Mouse (Mus musculus) 3134 (cell line): Measurements from ENCODE around the gene Eif1.
A peak's percentile ranks its signal among the peaks of the same experiment; 100 is the strongest.
"Not testable (repeated sequence)": the region's sequence is repeated elsewhere in the genome, so short reads cannot be mapped to it uniquely, and the experiment has no call there.

Source experiments
- DNase-seq: peaks from one replicate; pipeline ENCODE4 v3.0.0-alpha.2; 2011; ENCODE audit warnings: low spot score; ENCODE audit not compliant: insufficient read length; ENCODE audit errors: extremely low read depth

Gene Eif1

DNA sequence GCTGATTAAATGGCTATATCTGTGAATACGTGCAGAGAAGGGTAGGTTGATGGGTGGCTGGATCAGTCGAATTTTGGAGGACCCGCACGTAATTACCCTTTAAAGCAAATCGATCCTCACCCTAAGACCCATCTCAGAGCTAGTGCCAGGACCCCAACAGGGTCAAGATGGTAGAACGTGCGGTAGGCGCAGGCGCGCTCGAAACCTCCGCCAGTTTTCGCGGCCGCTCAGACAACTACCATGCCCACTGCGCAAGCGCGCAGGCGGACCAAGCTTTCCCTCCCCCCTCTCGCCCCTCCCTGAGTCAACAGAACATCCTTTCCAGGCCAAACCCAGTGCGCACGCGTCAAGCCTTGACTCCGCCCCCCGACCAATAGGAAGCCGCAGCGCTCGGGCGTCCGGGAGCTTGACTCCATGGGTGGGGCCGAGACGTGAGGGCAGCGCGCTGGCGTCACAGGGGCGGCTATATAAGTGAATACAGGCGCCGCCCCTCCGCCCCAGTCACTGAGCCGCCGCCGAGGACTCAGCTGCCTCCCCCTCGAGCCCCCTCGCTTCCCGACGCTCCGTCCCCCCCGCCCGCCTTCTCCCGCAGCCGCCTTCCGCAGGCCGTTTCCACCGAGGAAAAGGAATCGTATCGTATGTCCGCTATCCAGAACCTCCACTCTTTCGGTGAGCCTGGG lies at the start of gene Eif1:
Gene Eif1 (plus strand): TSS at position 394 of the 680 bp plus-strand sequence.
- DNase-seq = peak; percentile 99

DNA sequence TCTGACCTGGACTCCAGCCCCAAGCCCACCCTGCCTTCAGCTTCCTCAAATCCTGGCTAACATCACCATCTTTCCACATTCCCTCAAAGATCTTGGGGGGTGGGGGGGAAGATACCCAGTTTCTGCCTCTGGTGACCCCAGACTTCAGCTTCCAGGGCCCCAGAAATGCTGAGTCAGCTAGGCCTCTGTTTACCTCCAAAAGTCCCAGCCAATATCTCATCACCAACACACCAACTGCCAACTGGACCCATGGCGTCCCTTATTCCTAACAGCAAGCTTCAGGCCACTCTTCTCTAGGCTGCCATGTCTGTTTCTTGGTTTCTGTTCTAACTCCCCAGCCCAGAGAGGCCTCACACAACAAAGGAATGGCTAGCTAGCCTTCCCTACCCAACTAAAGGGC lies 47.8 kb upstream of the Eif1 start:
- no peak for DNase-seq

DNA sequence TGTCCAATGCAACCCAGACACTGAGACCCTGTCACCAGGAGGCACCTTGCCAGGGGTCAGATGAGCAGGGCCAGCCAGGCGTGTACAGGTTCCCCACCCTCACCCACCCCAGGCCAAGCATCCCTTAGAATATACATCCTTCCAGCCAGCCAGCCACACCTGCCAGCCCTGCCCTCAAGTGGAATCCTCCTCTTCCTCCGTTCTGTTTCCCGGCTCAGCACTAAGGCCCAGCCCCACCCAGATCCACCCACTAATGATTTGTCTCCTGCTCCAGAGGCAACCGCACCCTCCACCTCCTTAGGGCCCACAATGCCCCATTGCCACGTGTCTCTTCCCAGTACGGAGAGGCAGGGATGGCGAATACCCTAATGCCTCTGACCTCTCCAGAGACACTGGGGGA lies 45.0 kb upstream of the Eif1 start:
- no peak for DNase-seq

DNA sequence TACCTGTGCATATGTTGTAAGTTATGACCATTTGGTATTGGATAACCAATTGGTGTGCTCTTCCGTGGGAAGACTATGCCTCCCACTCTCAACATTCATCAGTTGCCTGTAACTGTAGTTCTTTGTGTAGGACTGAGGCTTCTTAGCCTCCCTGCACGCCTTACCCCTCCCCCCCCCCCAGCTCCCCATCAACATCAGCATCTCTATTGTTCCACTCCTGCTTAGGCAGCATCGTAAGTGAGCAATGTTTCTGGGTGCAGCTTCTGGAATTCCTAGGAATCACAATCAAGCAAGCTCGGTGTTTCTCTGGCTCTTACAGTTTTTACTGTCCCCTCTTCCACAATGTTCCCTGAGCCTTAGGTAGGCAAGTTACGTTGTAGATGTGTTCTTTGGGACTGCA lies 44.2 kb upstream of the Eif1 start:
- DNase-seq = no peak

DNA sequence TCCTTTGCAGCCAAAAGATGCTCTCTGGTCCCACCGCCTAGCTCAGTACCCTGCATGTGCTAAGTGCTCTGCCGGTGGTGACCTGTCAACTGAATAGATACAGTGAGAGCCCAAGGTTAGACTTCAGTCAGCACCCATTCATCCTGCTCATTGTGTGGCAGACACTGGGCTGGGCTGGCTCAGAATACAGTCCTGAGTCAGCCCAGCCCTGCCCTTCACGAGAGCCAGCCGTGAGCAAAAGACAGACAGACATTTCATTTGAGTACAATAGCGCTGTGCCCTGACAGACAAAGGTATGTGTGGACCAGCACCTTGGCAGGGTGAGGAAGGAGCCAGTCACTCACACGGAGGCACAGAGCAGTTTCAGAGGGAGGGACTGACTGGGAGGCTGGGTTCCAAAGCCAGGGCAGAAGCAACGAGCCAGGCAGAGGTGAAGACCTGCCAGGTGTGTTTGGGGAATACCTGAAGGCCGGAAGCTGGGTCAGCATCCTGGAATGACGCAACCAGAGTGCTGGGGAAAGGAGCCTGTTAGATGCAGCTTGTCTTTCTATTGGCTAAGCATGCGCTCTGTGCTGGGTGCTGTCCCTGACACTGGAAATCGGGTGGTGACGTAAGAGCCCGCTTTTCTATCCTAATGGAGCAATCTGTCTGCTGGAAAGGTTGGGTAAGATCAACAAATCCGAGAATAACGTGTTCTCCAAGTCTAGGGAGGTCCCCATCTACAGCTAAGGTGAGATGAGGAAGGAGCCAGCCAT lies 41.8 kb upstream of the Eif1 start:
- DNase-seq = no peak

DNA sequence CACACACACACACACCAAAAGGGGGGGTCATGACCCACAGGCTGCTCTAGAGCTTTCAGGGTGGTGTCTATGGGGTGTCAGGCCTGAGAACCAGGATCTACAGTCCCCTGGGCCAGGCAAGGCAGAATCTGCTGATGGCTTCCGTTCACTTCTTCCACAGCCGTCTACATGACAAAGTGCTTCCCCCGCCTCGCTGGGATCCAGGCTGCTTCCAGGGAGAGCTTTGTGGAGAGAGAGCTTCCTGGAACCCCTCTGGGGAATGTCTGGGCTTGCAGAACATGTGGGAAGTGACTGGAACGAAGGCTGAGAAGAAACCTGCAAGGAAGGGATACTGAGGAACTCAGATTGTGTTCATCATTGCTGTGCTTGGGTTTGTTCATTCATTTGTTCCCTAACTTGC lies 40.9 kb upstream of the Eif1 start:
- no peak for DNase-seq

DNA sequence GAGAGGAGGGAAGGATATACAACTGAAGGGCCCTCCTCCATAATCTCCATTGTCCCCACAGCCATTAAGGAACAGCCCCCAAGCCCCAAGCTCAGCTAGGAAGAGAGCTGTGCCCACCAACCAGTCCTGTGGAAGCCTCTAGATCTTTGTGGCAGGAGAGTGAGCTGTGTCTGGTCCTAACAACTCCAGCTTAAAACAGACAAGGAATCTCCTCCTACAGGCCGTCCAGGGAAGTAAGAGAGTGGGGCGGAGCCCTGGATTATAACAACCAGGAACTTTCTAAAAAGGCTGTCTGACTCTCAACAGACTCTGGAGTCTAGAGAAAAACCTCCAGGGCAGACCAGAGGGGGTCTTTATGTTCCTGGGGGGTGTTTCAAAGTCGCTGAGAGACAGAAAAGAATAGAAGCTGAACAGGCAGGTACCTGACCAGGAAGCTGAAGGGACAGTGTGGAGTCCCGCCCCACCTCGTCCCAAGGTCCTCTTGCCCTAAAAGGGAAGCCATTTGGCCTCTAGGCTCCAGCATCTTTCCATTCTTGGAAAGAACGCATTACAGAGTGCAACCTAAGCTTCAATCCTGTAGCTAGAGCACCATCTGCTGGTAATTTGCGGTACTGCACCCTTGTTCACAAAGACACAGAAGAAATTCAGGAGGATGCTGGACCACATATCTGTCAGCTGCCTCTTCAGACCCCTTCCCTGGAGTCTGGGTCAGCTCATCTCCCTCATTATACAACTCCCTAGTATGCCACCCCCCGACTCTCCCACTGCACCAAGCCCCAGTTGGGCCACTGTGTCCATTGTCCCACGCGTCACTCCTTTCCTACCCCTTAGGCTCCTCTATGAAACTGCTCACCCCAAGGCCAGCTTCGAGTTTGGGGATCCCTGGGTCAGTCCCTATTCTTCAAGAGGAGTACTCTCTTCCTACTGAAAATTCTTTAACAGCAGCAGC lies 37.8 kb upstream of the Eif1 start:
- DNase-seq = peak; percentile 53

DNA sequence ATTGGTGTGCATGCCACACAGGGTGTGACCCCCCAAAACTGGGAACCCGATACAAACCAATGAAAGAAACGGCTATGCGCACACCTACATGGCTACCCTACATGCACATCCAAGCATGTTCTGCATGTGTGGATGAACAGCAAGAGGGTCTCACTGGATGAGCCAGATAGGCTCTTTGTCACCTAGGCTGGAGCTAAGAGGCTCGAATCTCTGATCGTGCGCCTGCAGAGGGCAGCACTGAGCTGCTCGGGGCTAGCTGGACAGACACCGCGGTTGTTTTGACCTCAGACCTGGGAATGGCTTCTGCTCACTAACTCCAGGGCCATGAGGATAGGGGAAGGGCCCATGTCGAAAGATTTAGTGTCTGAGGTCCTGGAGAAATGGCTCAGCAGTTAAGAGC lies 37.1 kb upstream of the Eif1 start:
- peak; percentile 51 for DNase-seq

DNA sequence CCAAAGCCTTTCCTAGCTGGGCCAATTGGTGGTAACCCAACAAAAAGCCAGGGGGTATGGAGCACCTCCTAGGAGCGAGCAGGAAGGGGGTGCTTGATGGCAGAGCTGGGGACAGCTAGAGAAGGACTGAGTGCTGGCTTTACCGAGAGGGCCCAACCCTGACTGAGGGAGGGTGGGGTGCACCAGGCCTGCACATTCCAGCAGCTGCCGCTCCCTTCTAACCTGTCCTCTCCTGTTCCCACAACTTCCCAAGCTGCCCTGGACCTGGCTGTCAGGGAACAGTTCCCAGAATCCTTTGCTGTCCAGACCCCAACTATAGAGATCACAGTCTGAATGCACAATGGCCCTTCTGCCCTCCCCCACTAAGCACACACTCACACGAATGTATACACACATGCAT lies 34.7 kb upstream of the Eif1 start:
- DNase-seq = no peak

DNA sequence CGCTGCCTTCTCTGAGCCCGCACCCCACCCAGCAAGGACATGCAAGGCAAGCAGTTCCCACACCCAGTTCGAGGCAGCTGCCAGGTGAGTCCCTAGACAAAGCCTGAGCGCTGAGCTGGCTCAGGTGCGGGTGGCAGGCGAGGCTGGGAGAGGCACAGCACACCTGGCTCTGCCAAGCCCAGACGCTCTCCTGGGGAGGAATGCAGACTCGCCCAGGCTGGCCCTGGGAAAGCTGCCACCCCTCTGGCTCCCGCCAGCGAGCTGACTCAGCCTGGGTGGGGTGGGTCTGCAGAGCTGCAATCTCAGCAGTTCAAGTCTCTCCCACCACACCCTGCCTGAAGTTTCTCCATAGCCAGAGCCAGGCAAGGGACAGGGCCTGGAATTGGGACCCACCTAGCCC lies 32.7 kb upstream of the Eif1 start:
- DNase-seq = peak; percentile 91

DNA sequence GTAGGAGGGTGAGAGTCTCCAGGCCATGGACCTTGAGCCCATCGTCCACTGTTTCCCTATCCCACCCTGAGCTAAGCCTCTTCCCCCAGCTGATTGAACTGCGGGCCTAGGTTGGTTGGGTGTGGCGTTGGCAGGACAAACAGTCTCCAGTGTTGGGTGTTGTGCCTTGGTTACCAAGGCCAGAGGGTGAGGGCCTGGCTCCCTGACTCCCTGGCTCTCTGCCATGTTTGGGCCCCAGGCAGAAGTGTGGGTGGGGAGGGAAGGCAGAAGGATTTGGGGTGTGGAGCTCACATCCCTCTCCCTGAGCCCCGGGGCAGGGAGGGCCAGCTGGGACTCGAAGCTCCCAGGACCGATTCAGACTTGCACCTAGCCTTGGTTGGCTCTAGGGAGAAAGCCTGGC lies 30.7 kb upstream of the Eif1 start:
- DNase-seq = peak; percentile 83

DNA sequence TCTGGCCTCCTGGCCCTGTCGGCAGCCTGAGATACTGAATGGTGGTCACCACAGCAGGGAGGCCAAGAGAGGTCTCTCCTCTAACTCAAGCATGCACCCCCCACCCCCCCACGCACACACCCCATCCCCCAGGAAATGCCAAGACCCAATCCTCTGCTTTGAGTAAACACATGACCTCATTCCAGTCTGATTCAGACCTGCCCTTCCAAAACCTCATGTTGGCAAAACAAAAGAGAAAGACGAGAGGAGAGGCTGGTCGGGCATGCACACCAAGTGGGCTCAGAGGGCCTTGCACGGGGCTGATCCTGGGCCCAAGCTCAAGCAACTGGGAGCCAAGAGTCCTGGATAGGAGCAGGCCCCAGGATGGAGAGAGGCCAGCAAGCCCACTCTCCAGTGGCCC lies 29.4 kb upstream of the Eif1 start:
- peak; percentile 81 for DNase-seq

DNA sequence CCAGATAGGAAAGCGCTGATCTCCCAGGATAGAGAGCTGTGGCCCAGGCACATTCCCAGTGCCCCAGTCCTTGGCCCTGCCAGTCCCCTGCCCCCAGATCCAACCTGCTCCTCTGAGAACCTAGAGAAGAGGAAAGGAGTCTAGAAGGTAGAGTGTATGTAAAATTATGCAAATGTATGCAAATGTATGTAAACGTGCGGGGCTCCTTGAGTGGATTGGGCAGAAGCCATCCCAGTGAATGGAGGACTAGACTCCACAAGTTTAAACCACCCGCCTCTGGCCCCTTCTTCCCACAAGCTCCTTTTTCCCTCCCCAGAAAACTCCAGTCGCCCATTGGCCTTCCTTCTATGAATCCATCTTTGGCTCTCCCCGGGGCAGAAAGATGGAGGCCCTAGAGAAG lies 26.8 kb upstream of the Eif1 start:
- DNase-seq = no peak

DNA sequence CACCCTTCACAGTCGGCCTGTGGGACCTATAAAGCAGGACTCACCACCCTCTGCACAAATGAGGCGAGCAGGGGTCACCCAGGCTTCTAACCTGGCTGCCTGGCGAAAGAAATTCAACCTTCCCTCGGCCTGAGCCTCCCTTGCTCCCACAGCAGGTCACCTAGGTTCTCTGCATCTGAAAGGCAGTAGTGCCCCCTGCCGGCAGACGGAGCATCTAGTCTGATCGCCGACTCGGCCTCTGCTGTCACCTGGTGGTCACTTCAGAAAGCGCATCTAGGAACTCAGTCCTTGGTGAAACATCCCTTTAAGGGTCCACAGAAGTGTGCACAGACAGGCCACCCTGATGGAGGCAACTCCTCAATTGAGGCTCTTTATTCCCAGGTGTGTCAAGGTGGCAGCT lies 24.4 kb upstream of the Eif1 start:
- peak; percentile 69 for DNase-seq

DNA sequence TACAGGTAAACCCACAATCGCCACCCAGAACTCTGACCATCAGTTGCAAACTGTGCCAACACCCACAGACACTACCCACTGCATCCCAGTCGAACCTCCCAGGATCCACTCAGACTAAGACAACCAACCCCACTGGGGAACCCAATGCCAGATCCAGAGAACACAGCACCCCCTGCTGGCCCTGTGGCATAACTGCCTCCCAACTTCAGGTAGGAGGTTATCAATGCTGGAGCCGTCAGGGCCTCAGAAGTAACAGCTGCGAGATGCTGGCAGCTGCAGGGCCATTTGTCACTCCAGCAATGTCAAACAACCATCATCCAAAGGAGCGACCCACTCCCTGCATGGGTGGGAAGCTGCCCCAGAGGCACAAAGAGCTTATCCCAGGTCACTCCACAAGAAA lies 21.9 kb upstream of the Eif1 start:
- no peak for DNase-seq

DNA sequence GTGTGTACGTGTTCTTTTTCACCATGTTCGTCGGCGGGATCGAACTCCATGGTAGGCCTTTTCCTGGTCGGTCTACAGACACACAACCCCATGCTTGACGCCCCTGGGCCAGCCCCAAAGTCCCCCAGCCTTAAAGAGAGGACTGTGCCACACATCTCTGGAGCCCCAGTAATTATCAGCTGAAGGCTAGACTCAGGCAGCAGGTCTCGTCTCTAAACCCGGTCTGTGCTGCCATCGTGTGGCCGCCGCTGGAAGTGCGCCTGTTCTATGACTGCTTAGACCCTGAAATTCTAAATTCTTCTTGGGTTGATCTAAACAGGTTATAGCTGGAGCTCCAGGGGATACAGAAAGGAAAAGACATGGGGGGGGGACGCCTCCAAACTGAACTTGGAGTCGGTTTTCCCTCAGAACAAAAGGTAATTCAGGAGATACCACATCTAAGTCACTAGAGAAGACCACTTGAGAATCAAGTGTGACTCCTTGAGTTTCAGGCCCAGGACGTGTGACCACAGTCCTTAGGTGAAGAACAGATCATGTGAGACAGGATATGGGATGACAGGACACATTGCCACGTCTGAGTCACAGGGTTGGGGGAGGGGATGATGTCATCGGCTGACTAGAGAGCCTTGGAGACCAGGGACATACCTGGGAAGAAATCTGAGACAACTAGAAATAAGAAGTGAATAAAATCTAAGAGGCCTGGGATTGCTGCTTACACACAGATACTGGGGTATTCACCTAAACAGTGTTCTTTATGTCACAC lies 21.2 kb upstream of the Eif1 start:
- peak; percentile 71 for DNase-seq

DNA sequence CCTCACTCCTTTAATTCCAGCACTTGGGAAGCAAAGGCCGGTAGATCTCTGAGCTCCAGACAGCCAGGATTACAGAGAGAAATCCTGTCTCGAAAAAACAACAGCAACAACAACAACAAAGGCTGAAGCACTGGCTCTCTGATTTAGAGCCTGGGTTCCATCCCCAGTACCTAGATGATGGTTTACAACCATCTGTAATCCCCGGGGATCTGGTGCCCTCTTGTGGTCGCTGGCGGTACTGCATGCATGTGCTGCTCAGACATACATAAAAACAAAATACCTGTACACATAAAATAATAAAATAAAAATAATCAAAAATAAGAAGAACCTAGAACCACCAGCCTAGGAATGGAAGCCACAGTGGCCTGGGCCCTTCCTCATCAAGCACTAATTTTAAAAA lies 19.4 kb upstream of the Eif1 start:
- no peak for DNase-seq

DNA sequence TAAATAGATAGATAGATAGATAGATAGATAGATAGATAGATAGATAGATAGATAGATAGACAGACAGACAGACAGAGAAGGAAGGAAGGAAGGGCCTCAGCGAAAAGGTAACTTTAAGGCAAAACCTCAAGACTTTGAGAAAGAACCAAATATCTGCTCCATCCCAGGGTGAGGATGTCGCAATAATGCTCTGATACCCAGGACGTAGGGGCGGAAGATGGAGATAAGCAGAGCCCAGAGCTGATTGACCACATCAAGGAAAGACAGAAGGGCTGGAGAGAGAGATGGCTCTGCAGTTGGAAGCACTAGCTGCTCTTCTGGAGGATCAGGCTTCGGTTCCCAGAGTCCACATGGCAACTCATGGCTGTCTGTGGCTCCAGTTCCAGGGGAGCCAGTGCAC lies 18.4 kb upstream of the Eif1 start:
- DNase-seq = no peak

DNA sequence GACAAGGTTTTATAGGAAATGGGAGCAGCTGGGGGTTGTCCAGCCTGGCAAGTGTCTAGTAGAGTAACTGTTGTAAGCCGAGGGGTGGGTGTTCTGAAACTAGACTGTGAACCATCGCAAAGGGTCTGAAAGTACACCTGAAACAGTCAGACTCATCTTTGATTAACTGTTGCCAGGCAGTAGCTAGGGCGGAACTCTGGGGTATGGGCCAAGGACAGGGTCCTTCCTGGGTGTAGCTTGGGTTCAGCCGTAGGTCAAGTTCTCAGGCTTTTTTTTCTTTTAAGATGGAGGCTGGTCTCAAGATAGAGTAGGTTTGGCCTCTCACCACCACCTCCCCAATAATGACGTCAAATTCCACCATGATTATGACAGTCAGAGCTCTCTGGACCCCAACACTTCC lies 11.8 kb upstream of the Eif1 start:
- no peak for DNase-seq

DNA sequence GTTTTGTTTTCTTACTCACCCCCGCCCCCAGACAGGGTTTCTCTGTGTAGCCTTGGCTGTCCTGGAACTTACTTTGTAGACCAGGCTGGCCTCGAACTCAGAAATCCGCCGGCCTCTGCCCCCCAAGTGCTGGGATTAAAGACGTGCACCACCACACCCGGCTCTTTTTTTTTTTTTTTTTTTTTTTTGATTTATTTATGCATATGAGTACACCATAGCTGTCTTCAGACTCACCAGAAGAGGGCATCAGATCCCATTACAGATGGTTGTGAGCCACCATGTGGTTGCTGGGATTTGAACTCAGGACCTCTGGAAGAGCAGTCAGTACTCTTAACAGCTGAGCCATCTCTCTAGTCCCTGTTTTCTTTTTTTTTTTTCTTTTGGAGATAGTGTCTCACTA lies 11.0 kb upstream of the Eif1 start:
- DNase-seq = not testable (repeated sequence)

DNA sequence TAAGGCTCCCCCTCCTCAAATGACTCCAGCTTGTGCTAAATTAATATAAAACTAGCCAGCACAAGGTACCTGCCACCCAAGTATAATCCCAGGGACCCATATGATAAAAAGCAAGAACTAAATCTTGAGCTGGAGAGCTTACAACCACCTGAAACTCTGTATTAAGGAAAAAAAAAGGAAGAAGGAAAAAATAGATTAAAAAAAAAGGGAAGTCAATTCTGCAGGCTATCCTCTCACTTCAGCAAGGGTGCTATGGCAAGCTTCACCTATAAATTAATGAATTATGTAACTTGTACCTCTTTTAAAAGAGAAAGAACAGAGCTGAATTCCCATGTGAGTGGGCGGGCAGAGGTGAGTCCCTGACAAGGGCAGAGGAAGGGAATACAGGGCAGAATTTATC lies 8.0 kb upstream of the Eif1 start:
- DNase-seq = no peak
